In genomic region chr7:50441237-50441636, GRCm38 (mm10) we compare ENCODE assay signal across 13 mouse cellular contexts.
DNase-seq lines count a peak whose midpoint lies in the region; ATAC-seq lines count a peak whose summit lies in the region.
"Had no signal": no experiment of that assay in that cellular context is flagged by ENCODE, and none has a peak within 500 bp of the region (broad histone marks: within the 10 kb centered on the region; RNA-seq: fewer than 3 reads in every experiment).

No protein-coding gene starts in this region.

- intact Hi-C loops in left cerebral cortex, postnatal 25 days (cut with DNase I), result loop anchor here (5.0 kb wide), 1 partner anchor 199 kb away; no protein-coding TSS in a partner anchor

- DNase-seq in layer of hippocampus, adult 11-12 months (ENCODE audit: low spot score), result peak; percentile 25
- no peak for DNase-seq in layer of hippocampus, postnatal 25 days (ENCODE audit: extremely low spot score in 1 of 2, low spot score in 1 of 2)
- DNase-seq in left cerebral cortex, postnatal 25 days (ENCODE audit: low spot score in 2 of 2), result peak; percentile 6 to 57
- DNase-seq in left cerebral cortex, adult 9 months (ENCODE audit: low spot score in 2 of 2), result no peak
- peak; percentile 20 to 40 for DNase-seq in layer of hippocampus, adult 8-10 months (ENCODE audit: low spot score in 2 of 2)
- DNase-seq in layer of hippocampus, adult 9-11 months, result peak; percentile 57
- no peak for DNase-seq in spleen, postnatal 36 days (ENCODE audit: low spot score in 2 of 2)
- DNase-seq: adrenal gland, adult 2 months; adrenal gland, postnatal 25 days; cerebellum, adult 2 months; cerebellum, postnatal 14 days; gastrocnemius, postnatal 14 days had no signal

- no peak for ATAC-seq in granulocyte monocyte progenitor cell, adult 5-6 weeks (replicated peaks; ENCODE audit: poor library complexity, severe bottlenecking)

Comparison
In these comparisons a context has a peak if more than half of its experiments do, and no peak if none do; other contexts are left out.
1. DNase-seq: peak in layer of hippocampus, adult 11-12 months (single experiment), left cerebral cortex, postnatal 25 days (2 of 2), layer of hippocampus, adult 8-10 months (2 of 2) and layer of hippocampus, adult 9-11 months (single experiment); none in layer of hippocampus, postnatal 25 days (0 of 2), left cerebral cortex, adult 9 months (0 of 2) and spleen, postnatal 36 days (0 of 2).